Mouse (Mus musculus) heart, postnatal 0 days (tissue): Measurements from ENCODE around the gene Pias4. TPM values are rescaled to one million over a fixed set of nuclear protein-coding genes. Genes with fewer than 3 reads are reported as not detected.

Experiments
- ATAC-seq: fragments of 200-750 bp; cut with Nextera tagmentation; 2 replicates; pipeline ENCODE4 v1.8.0; 2017; ENCODE audit warnings: low read depth, moderate number of reproducible peaks, moderate library complexity; ENCODE audit not compliant: insufficient read depth
- DNase-seq: peaks from one replicate; pipeline ENCODE4 v3.0.0-alpha.2; 2016; ENCODE audit warnings: low spot score
- H3K27ac ChIP-seq: fragments of 300-500 bp; sonication (generic); 2 replicates; pipeline ENCODE4 v1.5.1; 2014; ENCODE audit warnings: low read depth, mild to moderate bottlenecking
- H3K27me3 ChIP-seq: fragments of 300-500 bp; sonication (generic); 2 replicates; pipeline ENCODE4 v1.6.1; 2014; ENCODE audit warnings: low read length, mixed read lengths; ENCODE audit not compliant: control insufficient read depth, insufficient read depth
- H3K36me3 ChIP-seq: fragments of 300-500 bp; sonication (generic); replicated peaks from 2 replicates; pipeline ENCODE4 v1.6.1; 2014; ENCODE audit warnings: low read length, mixed read lengths; ENCODE audit not compliant: control insufficient read depth, insufficient read depth
- H3K4me1 ChIP-seq: fragments of 300-500 bp; sonication (generic); 2 replicates; pipeline ENCODE4 v1.6.1; 2014; ENCODE audit warnings: antibody characterized with exemption; ENCODE audit not compliant: control insufficient read depth, insufficient read depth
- H3K4me2 ChIP-seq: fragments of 300-500 bp; sonication (generic); 2 replicates; pipeline ENCODE4 v1.6.1; 2014; ENCODE audit warnings: low read depth, mild to moderate bottlenecking, low read length, moderate library complexity
- H3K4me3 ChIP-seq: fragments of 300-500 bp; sonication (generic); 2 replicates; pipeline ENCODE4 v1.5.1; 2014; ENCODE audit warnings: low read depth, low read length
- H3K9ac ChIP-seq: fragments of 300-500 bp; sonication (generic); replicated peaks from 2 replicates; pipeline ENCODE4 v1.6.1; 2014; ENCODE audit warnings: low read depth, low read length, mixed read lengths
- H3K9me3 ChIP-seq: fragments of 300-500 bp; sonication (generic); replicated peaks from 2 replicates; pipeline ENCODE4 v1.6.1; 2016; ENCODE audit warnings: low read length; ENCODE audit not compliant: control insufficient read depth
- CTCF ChIP-seq: IDR thresholded peaks from 2 replicates; pipeline ENCODE4 v1.5.1; 2016; ENCODE audit warnings: antibody characterized with exemption, control low read depth, low read depth
- EP300 ChIP-seq: IDR thresholded peaks from 2 replicates; pipeline ENCODE4 v1.6.1; 2016; ENCODE audit warnings: antibody characterized with exemption, low read depth
- WGBS: fragments of 180-500 bp; shearing (Covaris S2); extraction: QIAGEN DNeasy Blood & Tissue Kit; methylation state at CpG from one replicate; pipeline ENCODE4 v1.1.7; 2014; 5-methylcytosine and 5-hydroxymethylcytosine counted together
- polyA plus RNA-seq: library from polyadenylated mRNA; unstranded; fragments of >200 nt; fragmentation: Nextera tagmentation; extraction: Ambion mirVana; gene quantifications from 2 replicates; pipeline ENCODE4 v1.2.1, GENCODE M21; 2015
- total RNA-seq: library from RNA; depleted of rRNA; stranded (reverse); fragments of >200 nt; gene quantifications from 2 replicates; pipeline ENCODE4 v1.2.3, GENCODE M21; 2014; ENCODE audit warnings: low replicate concordance

Pias4 gene
- total and polyA plus RNA-seq, 2 experiments from 2014 or later: 14.4 to 19.8 TPM

DNA sequence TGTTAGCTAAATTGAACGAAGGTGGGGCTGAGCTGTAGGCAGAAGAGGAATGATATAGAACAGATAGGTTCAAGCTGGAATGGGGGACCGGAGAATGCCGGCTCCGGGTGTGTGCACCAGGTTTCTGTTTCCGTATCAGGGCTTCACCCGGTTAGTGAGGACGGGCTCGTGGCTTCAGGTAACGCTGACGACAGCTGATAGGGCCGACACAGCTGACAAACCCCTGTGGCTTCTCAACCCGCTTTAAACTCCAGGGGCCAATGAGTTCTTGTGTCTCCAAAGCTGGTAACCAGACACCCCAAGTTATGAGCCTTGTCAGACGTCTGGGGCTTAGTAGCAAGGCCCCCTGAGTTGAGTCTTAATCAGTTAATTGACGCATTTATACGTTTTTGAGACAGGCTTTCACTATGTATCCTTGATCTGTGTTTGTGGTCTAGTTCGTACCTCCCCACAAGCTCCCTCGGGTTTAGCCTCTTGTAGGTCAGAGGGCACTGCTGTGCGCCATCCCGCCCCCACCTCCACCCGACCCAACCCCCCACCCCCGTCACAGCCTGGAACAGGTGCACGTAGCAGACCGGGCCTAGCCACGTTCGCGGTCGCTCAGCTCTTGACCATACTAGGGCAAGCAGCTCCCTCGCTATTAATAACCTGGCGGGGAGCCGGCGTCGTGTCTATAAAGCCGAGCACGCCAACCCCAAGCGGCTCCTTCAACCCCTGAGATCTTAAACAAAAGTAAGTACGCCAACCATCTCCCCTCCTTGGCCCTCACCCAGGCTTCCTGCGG lies 26.5 kb upstream of the Pias4 start:
- H3K4me2 ChIP-seq: peak overlapping the region; percentile 62
- DNase-seq (peak; percentile 83), ATAC-seq (peak; percentile 67)
- peak overlapping the region; percentile 98 for H3K27ac ChIP-seq
- H3K4me3 ChIP-seq: peak overlapping the region; percentile 51
- TF ChIP-seq EP300 (peak; percentile 91), CTCF (no peak)
- WGBS: 7% methylated on average over 37 of the region's 37 CpGs
- H3K36me3 ChIP-seq: no peaks in the 10 kb centered on the region
- H3K9me3 ChIP-seq: no peaks in the 10 kb centered on the region
- H3K27me3 ChIP-seq: no peaks in the 10 kb centered on the region
- H3K9ac ChIP-seq: peak overlapping the region; percentile 74
- H3K4me1 ChIP-seq: peaks cover 17% of the 10 kb centered on the region; the same call in 1 of the 2 replicates

DNA sequence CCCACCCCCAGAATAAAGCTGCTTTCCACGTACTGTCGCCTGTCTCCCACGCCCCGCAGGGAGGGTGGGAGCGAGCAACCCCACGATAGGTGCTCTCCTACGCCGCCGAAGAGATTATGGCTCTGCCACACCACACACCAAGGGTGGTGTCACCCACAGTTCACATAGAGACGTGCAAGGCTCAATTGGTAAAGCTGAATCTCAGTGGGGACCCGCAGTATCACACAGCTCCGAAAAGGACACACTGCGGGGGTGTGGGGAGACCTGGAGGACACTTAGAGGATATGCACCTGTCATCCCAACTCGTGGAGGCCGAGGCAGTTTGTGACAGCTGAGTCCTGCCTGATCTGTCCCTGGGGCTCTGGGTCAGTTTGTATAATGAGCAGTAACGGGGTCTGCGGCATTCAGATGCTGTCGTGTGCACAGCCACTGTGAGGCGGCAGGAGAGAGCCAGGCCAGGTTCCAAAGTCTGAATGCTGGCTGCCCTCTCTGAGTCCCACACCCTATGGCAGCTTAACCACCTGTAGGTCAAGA lies 25.3 kb upstream of the Pias4 start:
- ATAC-seq (0 out of 2 replicates have a peak, but pooled peaks have one; percentile 0), DNase-seq (peak; percentile 62)
- Histone ChIP-seq H3K4me2 (peak overlapping the region; percentile 69), H3K27ac (peak overlapping the region; percentile 98), H3K4me1 (peaks cover 14% of the 10 kb centered on the region; the same call in 1 of the 2 replicates), H3K9ac (peak overlapping the region; percentile 55), H3K9me3 (no peaks in the 10 kb centered on the region), H3K27me3 (no peaks in the 10 kb centered on the region), H3K4me3 (peak overlapping the region; percentile 54), H3K36me3 (0 out of 2 replicates have a peak, but pooled peaks cover 6% of the 10 kb centered on the region)
- 4% methylated on average over 19 of the region's 19 CpGs for WGBS
- no peak for TF ChIP-seq CTCF
- TF ChIP-seq EP300: no peak

DNA sequence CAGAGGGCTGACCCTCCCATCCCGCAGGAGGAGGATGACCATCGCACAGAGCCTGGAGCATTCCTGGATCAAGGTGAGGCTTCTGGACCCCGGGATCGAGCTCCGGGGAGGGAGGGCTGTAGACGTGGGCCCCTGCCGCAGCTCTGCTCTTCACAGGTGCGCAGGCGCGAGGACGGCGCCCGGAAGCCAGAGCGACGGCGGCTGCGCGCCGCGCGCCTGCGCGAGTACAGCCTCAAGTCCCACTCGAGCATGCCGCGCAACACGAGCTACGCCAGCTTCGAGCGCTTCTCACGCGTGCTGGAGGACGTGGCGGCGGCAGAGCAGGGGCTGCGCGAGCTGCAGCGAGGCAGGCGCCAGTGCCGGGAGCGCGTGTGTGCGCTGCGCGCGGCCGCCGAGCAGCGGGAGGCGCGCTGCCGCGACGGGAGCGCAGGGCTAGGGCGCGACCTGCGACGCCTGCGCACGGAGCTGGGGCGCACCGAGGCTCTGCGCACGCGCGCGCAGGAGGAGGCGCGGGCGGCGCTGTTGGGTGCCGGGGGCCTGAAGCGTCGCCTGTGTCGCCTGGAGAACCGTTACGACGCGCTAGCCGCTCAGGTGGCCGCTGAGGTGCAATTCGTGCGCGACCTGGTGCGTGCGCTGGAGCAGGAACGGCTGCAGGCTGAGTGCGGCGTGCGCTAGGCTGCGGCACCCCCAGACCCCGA lies 24.7 kb upstream of the Pias4 start:
- H3K36me3 ChIP-seq: 0 out of 2 replicates have a peak, but pooled peaks cover 12% of the 10 kb centered on the region
- ATAC-seq (peak; percentile 70), DNase-seq (peak; percentile 90)
- H3K4me1 ChIP-seq: peaks cover 14% of the 10 kb centered on the region; the same call in 1 of the 2 replicates
- under 1% methylated on average over 91 of the region's 93 CpGs for WGBS
- peak overlapping the region; percentile 98 for H3K27ac ChIP-seq
- H3K4me3 ChIP-seq: peak overlapping the region; percentile 54
- TF ChIP-seq CTCF: no peak
- TF ChIP-seq EP300: no peak
- peak overlapping the region; percentile 69 for H3K4me2 ChIP-seq
- no peaks in the 10 kb centered on the region for H3K9me3 ChIP-seq
- peak overlapping the region; percentile 55 for H3K9ac ChIP-seq
- H3K27me3 ChIP-seq: no peaks in the 10 kb centered on the region

DNA sequence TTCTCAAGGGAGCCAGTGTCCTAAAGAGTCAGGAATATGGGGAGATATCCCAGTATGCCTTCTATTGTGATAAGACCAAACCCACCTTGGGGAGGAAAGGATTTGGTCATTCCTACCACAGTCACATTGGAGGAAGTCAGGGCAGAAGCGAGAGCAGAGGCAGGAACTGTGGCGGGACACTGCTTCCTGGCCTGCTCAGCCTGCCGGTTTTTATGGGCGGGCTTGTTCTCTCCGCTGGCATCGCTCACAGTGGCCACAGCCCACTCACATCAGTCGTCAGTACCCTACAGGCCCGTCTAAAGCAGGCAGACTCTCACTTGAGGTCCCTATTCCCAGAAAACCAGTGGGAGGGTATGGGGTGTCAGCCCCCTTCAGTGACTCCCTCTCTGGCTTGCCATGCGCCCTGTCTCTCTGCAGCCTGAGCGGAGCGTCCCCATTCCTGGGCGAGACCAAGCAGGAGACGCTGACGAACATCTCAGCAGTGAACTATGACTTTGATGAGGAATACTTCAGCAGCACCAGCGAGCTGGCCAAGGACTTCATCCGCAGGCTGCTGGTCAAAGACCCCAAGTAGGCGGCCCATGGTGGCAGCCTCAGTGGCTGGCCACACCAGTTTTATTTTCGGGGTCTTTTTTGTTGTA lies 23.7 kb upstream of the Pias4 start:
- Histone ChIP-seq H3K9ac (no peak overlapping the region), H3K36me3 (peaks cover 22% of the 10 kb centered on the region; the same call in 1 of the 2 replicates), H3K9me3 (no peaks in the 10 kb centered on the region), H3K4me3 (no peak overlapping the region), H3K4me1 (peaks cover 14% of the 10 kb centered on the region; the same call in 1 of the 2 replicates), H3K4me2 (peak overlapping the region; percentile 69; the same call in 1 of the 2 replicates), H3K27me3 (no peaks in the 10 kb centered on the region), H3K27ac (peak overlapping the region; percentile 98)
- DNase-seq (no peak), ATAC-seq (no peak)
- 74% methylated on average over 18 of the region's 18 CpGs for WGBS
- no peak for TF ChIP-seq EP300
- no peak for TF ChIP-seq CTCF

DNA sequence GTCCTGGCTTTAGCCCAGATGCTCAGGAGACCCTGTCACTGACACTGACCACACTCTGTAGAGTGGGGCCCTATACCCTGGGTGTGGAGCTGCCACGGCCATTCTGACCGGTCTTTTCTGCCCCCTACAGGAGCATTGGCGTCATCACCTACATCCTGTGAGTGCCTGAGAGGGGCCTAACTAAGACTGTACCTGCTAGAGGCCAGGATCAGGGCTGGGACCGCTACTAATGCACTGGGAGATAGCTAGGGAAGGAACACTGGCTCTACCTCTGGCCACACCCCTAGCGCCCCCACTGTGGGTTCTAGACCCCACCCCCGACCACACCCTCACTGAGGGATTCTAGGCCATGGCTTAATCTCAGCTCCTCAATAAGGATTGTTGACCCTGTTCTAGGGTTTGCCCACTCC lies 23.2 kb upstream of the Pias4 start:
- H3K4me3 ChIP-seq: no peak overlapping the region
- ATAC-seq: no peak

More for the DNA sequence above, 23.2 kb upstream of the Pias4 start:
- Histone ChIP-seq H3K9ac (no peak overlapping the region), H3K9me3 (no peaks in the 10 kb centered on the region), H3K36me3 (peaks cover 23% of the 10 kb centered on the region; the same call in 1 of the 2 replicates), H3K27me3 (no peaks in the 10 kb centered on the region), H3K4me2 (no peak overlapping the region), H3K4me1 (peaks cover 14% of the 10 kb centered on the region; the same call in 1 of the 2 replicates), H3K27ac (peak overlapping the region; percentile 98)
- DNase-seq: no peak
- 53% methylated on average over 6 of the region's 6 CpGs for WGBS
- TF ChIP-seq CTCF: peak; percentile 31
- no peak for TF ChIP-seq EP300
